Mouse (Mus musculus): ENCODE results near the gene Dlg2.

DNA sequence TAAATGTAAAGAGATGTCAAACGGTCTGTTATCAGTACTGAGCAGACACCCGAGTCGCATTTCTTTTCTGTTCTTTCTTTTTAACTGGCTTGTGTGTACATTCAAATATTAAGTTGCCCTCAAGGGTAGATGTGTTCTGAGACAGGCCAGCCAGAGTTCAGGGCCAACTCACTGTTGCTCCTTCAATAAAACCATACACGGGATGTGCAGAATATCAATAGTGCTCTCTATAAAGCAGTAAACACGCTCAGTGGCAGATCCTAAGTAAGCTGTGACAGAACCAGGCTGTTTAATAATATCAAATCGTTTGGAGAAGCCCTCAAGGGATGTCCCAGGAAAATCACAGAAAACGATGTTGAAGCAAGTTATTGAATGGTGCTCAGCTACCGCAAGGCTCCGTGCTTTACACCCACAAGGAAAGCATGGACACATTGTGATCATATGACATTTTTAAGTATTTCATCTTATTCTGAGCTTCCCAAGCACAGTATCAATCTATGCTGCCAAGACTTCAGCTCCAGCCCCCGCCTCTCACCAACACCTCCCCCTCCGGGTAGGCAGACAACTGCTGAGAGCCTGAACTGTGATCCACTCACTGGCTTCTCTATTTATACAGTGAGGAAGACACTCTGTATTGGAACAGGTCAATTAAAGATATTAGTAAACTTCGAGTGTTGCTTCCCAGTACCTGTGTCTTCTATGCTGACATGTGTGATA lies 1458.6 kb downstream of the Dlg2 start:
- TF ChIP-seq POLR2A (IDR thresholded peaks at IDR 0.05; ENCODE audit: low read depth, low read length): no peak
- no peak for TF ChIP-seq CTCF (IDR thresholded peaks at IDR 0.05; ENCODE audit: extremely low read depth, insufficient read depth, insufficient read length, insufficient replicate concordance)
